Mouse (Mus musculus): ENCODE measurements around the gene Lrp6.

Lrp6 gene

GRCm38 (mm10) chr6:134436955-134437354 is 129.8 kb downstream of the Lrp6 start:
- peak; percentile 16 for DNase-seq (ENCODE audit: low read depth, low spot score)

- DNase-seq (ENCODE audit: low read depth, low spot score), result no peak
These were observed 131.8 kb downstream of the Lrp6 start for GRCm38 (mm10) chr6:134434866-134435390.

GRCm38 (mm10) chr6:134434044-134434443 is 132.7 kb downstream of the Lrp6 start:
- no peak for DNase-seq (ENCODE audit: low read depth, low spot score)

GRCm38 (mm10) chr6:134433281-134433680 is 133.5 kb downstream of the Lrp6 start:
- DNase-seq (ENCODE audit: low read depth, low spot score), result no peak

- DNase-seq (ENCODE audit: low read depth, low spot score), result no peak
These were observed 135.2 kb downstream of the Lrp6 start for GRCm38 (mm10) chr6:134431583-134431982.

GRCm38 (mm10) chr6:134430161-134430799 is 136.5 kb downstream of the Lrp6 start:
- no peak for DNase-seq (ENCODE audit: low read depth, low spot score)

GRCm38 (mm10) chr6:134428455-134428854 is 138.3 kb downstream of the Lrp6 start:
- no peak for DNase-seq (ENCODE audit: low read depth, low spot score)

- no peak for DNase-seq (ENCODE audit: low read depth, low spot score)
These were observed 139.6 kb downstream of the Lrp6 start for GRCm38 (mm10) chr6:134427165-134427564.

- peak; percentile 61 for DNase-seq (ENCODE audit: low read depth, low spot score)
These were observed 141.5 kb downstream of the Lrp6 start for GRCm38 (mm10) chr6:134425216-134425717.

GRCm38 (mm10) chr6:134421921-134422320 is 144.8 kb downstream of the Lrp6 start:
- no peak for DNase-seq (ENCODE audit: low read depth, low spot score)

- no peak for DNase-seq (ENCODE audit: low read depth, low spot score)
These were observed 146.4 kb downstream of the Lrp6 start for GRCm38 (mm10) chr6:134420375-134420774.

- no peak for DNase-seq (ENCODE audit: low read depth, low spot score)
These were observed 148.9 kb downstream of the Lrp6 start for GRCm38 (mm10) chr6:134417886-134418285.

- DNase-seq (ENCODE audit: low read depth, low spot score), result no peak
These were observed 150.1 kb downstream of the Lrp6 start for GRCm38 (mm10) chr6:134416556-134417105.

GRCm38 (mm10) chr6:134414532-134414883 is 152.3 kb downstream of the Lrp6 start:
- DNase-seq (ENCODE audit: low read depth, low spot score), result no peak

GRCm38 (mm10) chr6:134413706-134414531 is 152.8 kb downstream of the Lrp6 start:
- peak; percentile 76 for DNase-seq (ENCODE audit: low read depth, low spot score)

GRCm38 (mm10) chr6:134407226-134407625 is 159.5 kb downstream of the Lrp6 start:
- no peak for DNase-seq (ENCODE audit: low read depth, low spot score)

- DNase-seq (ENCODE audit: low read depth, low spot score), result no peak
These were observed 163.1 kb downstream of the Lrp6 start for GRCm38 (mm10) chr6:134403684-134404070.

GRCm38 (mm10) chr6:134402914-134403683 is 163.7 kb downstream of the Lrp6 start:
- DNase-seq (ENCODE audit: low read depth, low spot score), result peak; percentile 85

All from CD4-positive, CD25-positive, alpha-beta regulatory T cell, adult 2 months (primary cell).